Mouse (Mus musculus) granulocyte monocyte progenitor cell, adult 5-6 weeks (primary cell): ENCODE results near the gene Ptchd3. TPM values are rescaled to one million over a fixed set of nuclear protein-coding genes. Genes with fewer than 3 reads are reported as not detected.

Experiments
- total RNA-seq, 2 experiments: library from RNA; stranded (forward) in 1 of 2; stranded (reverse) in 1 of 2; fragments of 200-712, 200-1000 nt in 1 of 2; fragments of >200 nt in 1 of 2; fragmentation: Nextera tagmentation in 1 of 2; gene quantifications; 2 replicates each; pipeline ENCODE4 v1.2.3; 2014 to 2017

The Ptchd3 gene
- total RNA-seq, 2 experiments from 2014 or later, result not detected

Other genes with a start within 250 kb of the Ptchd3 start
- 4.9 and 6.7 TPM in 2 replicates for gene B3gntl1, start 157.1 kb upstream of the Ptchd3 start, total RNA-seq (2014; fragmentation: Nextera tagmentation)
- 7.5 and 8.9 TPM in 2 replicates for gene B3gntl1, start 157.1 kb upstream of the Ptchd3 start, total RNA-seq (2017)
- not detected in 2 replicates for gene Metrnl, start 128.7 kb upstream of the Ptchd3 start, total RNA-seq (2014; fragmentation: Nextera tagmentation)
- 0.82 and 2.4 TPM in 2 replicates for gene Metrnl, start 128.7 kb upstream of the Ptchd3 start, total RNA-seq (2017)